Mouse (Mus musculus): ENCODE measurements around the gene Calhm6. TPM values are rescaled to one million over a fixed set of nuclear protein-coding genes. Genes with fewer than 3 reads are reported as not detected.
A peak's percentile ranks its signal among the peaks of the same experiment; 100 is the strongest.

Gene Calhm6
- polyA plus RNA-seq, 1 experiment from 2014 or later, result 0.53 TPM

- Histone ChIP-seq H3K9ac (peak within 1 kb of the TSS; percentile 78), H3K4me3 (peak within 1 kb of the TSS; percentile 51), H3K36me3 (no peaks in the 10 kb centered on the region), H3K4me2 (peak within 1 kb of the TSS; percentile 70), H3K4me1 (peaks cover 20% of the 10 kb centered on the region), H3K27ac (replicated peaks) (peak within 1 kb of the TSS; percentile 57), H3K27me3 (replicated peaks) (no peaks in the 10 kb centered on the region), H3K9me3 (no peaks in the 10 kb centered on the region)
- ATAC-seq (ENCODE audit: extremely low read depth, insufficient number of reproducible peaks, low FRiP score, low TSS enrichment), result no peak; the same call in 1 of the 2 replicates
- WGBS, result 13% methylated on average over 9 of the region's 9 CpGs
These were observed 31.3 kb downstream of the Calhm6 start, which contains the start of gene Calhm5 for GRCm38 (mm10) chr10:34096418-34096883. Gene Calhm5 (minus strand): TSS chr10:34096519.

GRCm38 (mm10) chr10:34095964-34096363 lies 31.8 kb downstream of the Calhm6 start:
- ATAC-seq (ENCODE audit: extremely low read depth, insufficient number of reproducible peaks, low FRiP score, low TSS enrichment), result no peak
- peaks cover 20% of the 10 kb centered on the region for H3K4me1 ChIP-seq
- peak overlapping the region; percentile 57 for H3K27ac ChIP-seq (replicated peaks)
- no peaks in the 10 kb centered on the region for H3K27me3 ChIP-seq (replicated peaks)
- no peaks in the 10 kb centered on the region for H3K9me3 ChIP-seq
- peak overlapping the region; percentile 51 for H3K4me3 ChIP-seq
- WGBS, result 42% methylated on average over 12 of the region's 12 CpGs
- peak overlapping the region; percentile 78 for H3K9ac ChIP-seq
- peak overlapping the region; percentile 70 for H3K4me2 ChIP-seq
- no peaks in the 10 kb centered on the region for H3K36me3 ChIP-seq

GRCm38 (mm10) chr10:34095147-34095546 lies 32.6 kb downstream of the Calhm6 start:
- Histone ChIP-seq H3K27ac (replicated peaks) (no peak overlapping the region), H3K4me2 (peak overlapping the region; percentile 70), H3K9me3 (no peaks in the 10 kb centered on the region), H3K27me3 (replicated peaks) (no peaks in the 10 kb centered on the region), H3K4me1 (peaks cover 23% of the 10 kb centered on the region), H3K4me3 (peak overlapping the region; percentile 51), H3K9ac (peak overlapping the region; percentile 78; the same call in 1 of the 2 replicates), H3K36me3 (no peaks in the 10 kb centered on the region)
- no peak for ATAC-seq (ENCODE audit: extremely low read depth, insufficient number of reproducible peaks, low FRiP score, low TSS enrichment)
- 64% methylated on average over 2 of the region's 2 CpGs for WGBS

GRCm38 (mm10) chr10:34091888-34092287 lies 35.9 kb downstream of the Calhm6 start:
- H3K36me3 ChIP-seq, result no peaks in the 10 kb centered on the region
- no peak for ATAC-seq (ENCODE audit: extremely low read depth, insufficient number of reproducible peaks, low FRiP score, low TSS enrichment)
- 34% methylated on average over 5 of the region's 5 CpGs for WGBS
- peaks cover 23% of the 10 kb centered on the region for H3K4me1 ChIP-seq
- no peak overlapping the region for H3K27ac ChIP-seq (replicated peaks)
- H3K27me3 ChIP-seq (replicated peaks), result no peaks in the 10 kb centered on the region
- H3K9ac ChIP-seq, result no peak overlapping the region
- no peak overlapping the region for H3K4me2 ChIP-seq
- no peak overlapping the region for H3K4me3 ChIP-seq
- no peaks in the 10 kb centered on the region for H3K9me3 ChIP-seq

- Histone ChIP-seq H3K27ac (replicated peaks) (no peak overlapping the region), H3K9me3 (no peaks in the 10 kb centered on the region), H3K4me2 (no peak overlapping the region), H3K4me3 (no peak overlapping the region), H3K4me1 (peaks cover 15% of the 10 kb centered on the region), H3K9ac (no peak overlapping the region), H3K36me3 (no peaks in the 10 kb centered on the region), H3K27me3 (replicated peaks) (no peaks in the 10 kb centered on the region)
- no peak for ATAC-seq (ENCODE audit: extremely low read depth, insufficient number of reproducible peaks, low FRiP score, low TSS enrichment)
- 45% methylated on average over 1 of the region's 1 CpGs for WGBS
These were observed 37.3 kb downstream of the Calhm6 start for GRCm38 (mm10) chr10:34090481-34090880.

GRCm38 (mm10) chr10:34089517-34089916 lies 38.3 kb downstream of the Calhm6 start:
- 58% methylated on average over 3 of the region's 3 CpGs for WGBS
- no peak for ATAC-seq (ENCODE audit: extremely low read depth, insufficient number of reproducible peaks, low FRiP score, low TSS enrichment)
- Histone ChIP-seq H3K9ac (no peak overlapping the region), H3K4me1 (peaks cover 10% of the 10 kb centered on the region; the same call in 1 of the 2 replicates), H3K27me3 (replicated peaks) (no peaks in the 10 kb centered on the region), H3K4me3 (no peak overlapping the region), H3K27ac (replicated peaks) (no peak overlapping the region), H3K36me3 (no peaks in the 10 kb centered on the region), H3K4me2 (no peak overlapping the region), H3K9me3 (no peaks in the 10 kb centered on the region)

- H3K27me3 ChIP-seq (replicated peaks), result no peaks in the 10 kb centered on the region
- H3K27ac ChIP-seq (replicated peaks), result no peak overlapping the region
- 76% methylated on average over 2 of the region's 2 CpGs for WGBS
- H3K4me2 ChIP-seq, result no peak overlapping the region
- no peak for ATAC-seq (ENCODE audit: extremely low read depth, insufficient number of reproducible peaks, low FRiP score, low TSS enrichment)
- no peak overlapping the region for H3K9ac ChIP-seq
- H3K4me1 ChIP-seq, result peaks cover 10% of the 10 kb centered on the region; the same call in 1 of the 2 replicates
- H3K36me3 ChIP-seq, result no peaks in the 10 kb centered on the region
- no peaks in the 10 kb centered on the region for H3K9me3 ChIP-seq
- H3K4me3 ChIP-seq, result no peak overlapping the region
These were observed 39.3 kb downstream of the Calhm6 start for GRCm38 (mm10) chr10:34088515-34088914.

GRCm38 (mm10) chr10:34086514-34086913 lies 41.3 kb downstream of the Calhm6 start:
- no peak overlapping the region for H3K27ac ChIP-seq (replicated peaks)
- H3K9me3 ChIP-seq, result no peaks in the 10 kb centered on the region
- no peak overlapping the region for H3K4me3 ChIP-seq
- WGBS, result 85% methylated on average over 1 of the region's 1 CpGs
- H3K36me3 ChIP-seq, result no peaks in the 10 kb centered on the region
- H3K4me1 ChIP-seq, result 0 out of 2 replicates have a peak, but pooled peaks cover 3% of the 10 kb centered on the region
- no peak for ATAC-seq (ENCODE audit: extremely low read depth, insufficient number of reproducible peaks, low FRiP score, low TSS enrichment)
- no peak overlapping the region for H3K9ac ChIP-seq
- no peaks in the 10 kb centered on the region for H3K27me3 ChIP-seq (replicated peaks)
- no peak overlapping the region for H3K4me2 ChIP-seq

Other genes with a start within 250 kb of the Calhm6 start
- gene Rsph4a, start 222.9 kb downstream of the Calhm6 start, polyA plus RNA-seq (2015; fragmentation: Nextera tagmentation; extraction: Ambion mirVana), result 0.04 TPM in 1 of 2 replicates, not detected in the other
- gene Zup1, start 176.7 kb downstream of the Calhm6 start, polyA plus RNA-seq (2015; fragmentation: Nextera tagmentation; extraction: Ambion mirVana), result 11.6 and 12.8 TPM in 2 replicates
- gene Rwdd1, start 108.4 kb downstream of the Calhm6 start, polyA plus RNA-seq (2015; fragmentation: Nextera tagmentation; extraction: Ambion mirVana), result 95.4 and 95.6 TPM in 2 replicates
- not detected in 2 replicates for gene Trappc3l, start 90.4 kb downstream of the Calhm6 start, polyA plus RNA-seq (2015; fragmentation: Nextera tagmentation; extraction: Ambion mirVana)
- gene Calhm4, start 83.7 kb downstream of the Calhm6 start, polyA plus RNA-seq (2015; fragmentation: Nextera tagmentation; extraction: Ambion mirVana), result not detected in 2 replicates
- 1.5 and 1.7 TPM in 2 replicates for gene Calhm5, start 31.5 kb downstream of the Calhm6 start, polyA plus RNA-seq (2015; fragmentation: Nextera tagmentation; extraction: Ambion mirVana)
- gene Dse, start 79.7 kb upstream of the Calhm6 start, polyA plus RNA-seq (2015; fragmentation: Nextera tagmentation; extraction: Ambion mirVana), result 13.6 and 15.2 TPM in 2 replicates
- 67.7 and 71.6 TPM in 2 replicates for gene Tspyl1, start 154.2 kb upstream of the Calhm6 start, polyA plus RNA-seq (2015; fragmentation: Nextera tagmentation; extraction: Ambion mirVana)
- gene Tspyl4, start 169.5 kb upstream of the Calhm6 start, polyA plus RNA-seq (2015; fragmentation: Nextera tagmentation; extraction: Ambion mirVana), result 16.9 and 19.7 TPM in 2 replicates

Data from heart, embryonic 13.5 days (tissue).